In genomic region chr13:58999373-59000053, GRCm38 (mm10) we compare ENCODE assay signal across 11 mouse cellular contexts.
A peak's percentile ranks its signal among the peaks of the same experiment; 100 is the strongest.
DNase-seq lines count a peak whose midpoint lies in the region; ATAC-seq and TF ChIP-seq lines count a peak whose summit lies in the region.
"Had no signal": no experiment of that assay in that cellular context is flagged by ENCODE, and none has a peak within 500 bp of the region (broad histone marks: within the 10 kb centered on the region; RNA-seq: fewer than 3 reads in every experiment).

No protein-coding gene starts in this region.

- H3K27ac ChIP-seq in layer of hippocampus, adult 2 months: peak overlapping the region; percentile 41; the same call in 1 of the 2 replicates
- H3K27ac ChIP-seq in forebrain, embryonic 13.5 days: no peak overlapping the region
- 0 out of 2 replicates have a peak overlapping the region, but pooled peaks have one; percentile 25 for H3K27ac ChIP-seq in midbrain, embryonic 15.5 days
- H3K27ac ChIP-seq: heart, embryonic 13.5 days had no signal

- no peaks in the 10 kb centered on the region for H3K9me3 ChIP-seq in forebrain, embryonic 13.5 days (replicated peaks)
- no peaks in the 10 kb centered on the region for H3K9me3 ChIP-seq in midbrain, embryonic 15.5 days
- H3K9me3 ChIP-seq: heart, embryonic 13.5 days had no signal

- 35% methylated on average over 11 of the region's 11 CpGs for WGBS in forebrain, embryonic 13.5 days
- 59% methylated on average over 11 of the region's 11 CpGs for WGBS in midbrain, embryonic 15.5 days

- H3K9ac ChIP-seq in forebrain, embryonic 13.5 days: no peak overlapping the region
- H3K9ac ChIP-seq in midbrain, embryonic 15.5 days: no peak overlapping the region
- H3K9ac ChIP-seq: heart, embryonic 13.5 days had no signal

- no peak for TF ChIP-seq CTCF in layer of hippocampus, adult 2 months (conservative IDR thresholded peaks at IDR 0.05)

- H3K4me2 ChIP-seq in forebrain, embryonic 13.5 days: no peak overlapping the region
- H3K4me2 ChIP-seq in midbrain, embryonic 15.5 days: 0 out of 2 replicates have a peak overlapping the region, but pooled peaks have one; percentile 7
- H3K4me2 ChIP-seq: heart, embryonic 13.5 days had no signal

- peak; percentile 30; the same call in 1 of the 2 replicates for ATAC-seq in forebrain, embryonic 13.5 days
- no peak for ATAC-seq in midbrain, embryonic 15.5 days (replicated peaks)
- ATAC-seq: intestine, embryonic 16.5 days had no signal

- no peak for DNase-seq in layer of hippocampus, adult 2 months (ENCODE audit: low spot score in 2 of 2)
- no peak for DNase-seq in layer of hippocampus, adult 8-10 months (ENCODE audit: low spot score in 2 of 2)
- DNase-seq in liver: peak; percentile 7
- no peak for DNase-seq in right cerebral cortex, postnatal 25 days
- no peak for DNase-seq in layer of hippocampus, adult 9-10 months (ENCODE audit: low spot score)
- no peak for DNase-seq in adrenal gland, adult (ENCODE audit: inconsistent age in 2 of 2, low spot score in 1 of 2)
- DNase-seq: lung, adult 18-20 months had no signal

- no peak overlapping the region for H3K4me3 ChIP-seq in layer of hippocampus, adult 2 months
- H3K4me3 ChIP-seq in forebrain, embryonic 13.5 days: no peak overlapping the region
- no peak overlapping the region for H3K4me3 ChIP-seq in midbrain, embryonic 15.5 days
- H3K4me3 ChIP-seq: heart, embryonic 13.5 days had no signal

- H3K27me3 ChIP-seq in forebrain, embryonic 13.5 days: no peaks in the 10 kb centered on the region
- H3K27me3 ChIP-seq in midbrain, embryonic 15.5 days (replicated peaks): no peaks in the 10 kb centered on the region
- H3K27me3 ChIP-seq: heart, embryonic 13.5 days had no signal

- H3K36me3 ChIP-seq in forebrain, embryonic 13.5 days (ENCODE audit: poor library complexity, severe bottlenecking): no peaks in the 10 kb centered on the region
- H3K36me3 ChIP-seq in midbrain, embryonic 15.5 days (replicated peaks): no peaks in the 10 kb centered on the region
- H3K36me3 ChIP-seq: heart, embryonic 13.5 days had no signal

- H3K4me1 ChIP-seq in forebrain, embryonic 13.5 days: peaks cover 33% of the 10 kb centered on the region
- H3K4me1 ChIP-seq in midbrain, embryonic 15.5 days: peaks cover 25% of the 10 kb centered on the region
